Mouse (Mus musculus): Measurements from ENCODE around the gene Tkt.
A peak's percentile ranks its signal among the peaks of the same experiment; 100 is the strongest.

The Tkt gene

DNA sequence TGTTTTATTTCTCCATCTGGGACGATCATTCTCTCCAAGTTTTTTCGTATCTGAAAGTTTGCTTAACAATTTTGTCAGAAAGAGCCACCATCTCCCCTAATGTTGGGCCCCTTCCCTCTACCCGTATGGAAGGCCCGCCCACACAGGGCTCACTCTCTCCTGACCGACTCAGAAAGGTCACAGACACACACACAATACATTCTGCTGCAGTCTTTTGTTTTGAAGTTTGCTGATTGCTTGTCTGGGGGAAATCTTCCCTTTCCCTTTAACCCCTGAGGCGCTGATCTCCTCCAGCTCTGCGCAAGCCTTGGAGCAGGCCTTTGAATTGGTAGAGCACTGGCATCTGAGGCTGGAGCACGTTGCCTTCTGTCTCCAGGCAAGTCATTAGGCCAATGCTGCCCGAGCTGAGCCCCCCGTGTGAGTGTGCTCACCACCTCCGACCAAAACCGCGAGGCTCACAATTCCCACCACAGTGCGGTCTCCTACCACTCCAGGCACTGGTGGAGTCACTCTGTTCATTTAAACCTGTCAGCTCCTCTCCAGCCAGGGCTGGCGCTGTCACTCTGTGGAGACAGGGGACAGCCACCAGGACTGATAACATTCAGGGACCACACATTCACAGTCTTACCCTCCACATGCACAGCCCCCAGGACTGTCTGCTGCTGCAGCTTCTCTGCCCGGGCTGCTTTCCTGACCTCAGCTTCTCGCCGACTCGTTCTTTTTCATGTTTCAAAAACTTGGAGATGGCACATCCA, 36.5 kb downstream of the Tkt start:
- no peak for DNase-seq (ENCODE audit: low spot score in 2 of 2)

- no peak for DNase-seq (ENCODE audit: low spot score in 2 of 2)
These were observed 37.2 kb downstream of the Tkt start for GRCm38 (mm10) chr14:30585323-30585722.

- no peak for DNase-seq (ENCODE audit: low spot score in 2 of 2)
These were observed 38.8 kb downstream of the Tkt start for GRCm38 (mm10) chr14:30586780-30587461.

- DNase-seq (ENCODE audit: low spot score in 2 of 2), result no peak
These were observed 42.0 kb downstream of the Tkt start for GRCm38 (mm10) chr14:30590041-30590645.

DNA sequence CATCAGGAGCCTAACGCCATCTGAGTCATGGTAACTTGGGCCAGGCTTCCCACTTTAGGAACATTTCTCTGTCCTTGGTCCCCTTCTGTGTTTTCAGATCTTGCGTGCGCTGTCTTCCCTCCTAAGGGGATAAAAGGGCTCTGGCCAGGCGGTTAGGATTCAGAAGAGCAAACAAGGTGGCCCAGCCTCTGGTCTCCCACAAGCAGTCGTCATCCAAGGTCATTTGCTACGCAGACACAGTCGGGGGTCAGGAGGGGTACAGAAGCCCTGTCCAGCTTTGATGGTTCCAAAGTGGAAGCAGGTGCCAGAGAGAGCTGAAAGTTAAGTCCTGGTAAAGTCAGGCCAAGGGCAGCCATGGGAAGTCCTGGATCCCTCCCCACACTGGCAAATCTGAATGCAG, 42.8 kb downstream of the Tkt start:
- DNase-seq (ENCODE audit: low spot score in 2 of 2), result no peak

DNA sequence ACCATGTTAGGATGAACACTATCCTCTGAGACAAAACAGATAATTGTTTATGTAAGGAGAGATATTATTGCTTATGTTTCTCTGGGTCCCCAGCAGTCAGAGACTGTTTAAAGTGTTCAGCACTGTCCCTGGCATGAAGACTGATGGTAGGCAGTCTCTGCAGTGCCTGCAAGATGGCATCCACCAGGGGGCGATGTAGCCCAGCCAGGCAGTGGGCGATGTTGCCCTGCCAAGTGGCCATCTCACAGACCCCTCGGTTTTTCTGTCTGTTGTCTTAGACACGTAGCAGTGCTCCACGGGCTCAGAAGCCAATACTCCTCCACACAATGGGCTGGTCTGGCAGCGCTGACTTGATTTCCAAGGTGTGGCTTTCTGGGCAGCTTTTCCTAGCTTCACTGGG, 43.3 kb downstream of the Tkt start:
- peak; percentile 72 to 81 for DNase-seq (ENCODE audit: low spot score in 2 of 2)

GRCm38 (mm10) chr14:30593279-30594091, 45.3 kb downstream of the Tkt start:
- peak; percentile 73 for DNase-seq (ENCODE audit: low spot score in 2 of 2)

DNA sequence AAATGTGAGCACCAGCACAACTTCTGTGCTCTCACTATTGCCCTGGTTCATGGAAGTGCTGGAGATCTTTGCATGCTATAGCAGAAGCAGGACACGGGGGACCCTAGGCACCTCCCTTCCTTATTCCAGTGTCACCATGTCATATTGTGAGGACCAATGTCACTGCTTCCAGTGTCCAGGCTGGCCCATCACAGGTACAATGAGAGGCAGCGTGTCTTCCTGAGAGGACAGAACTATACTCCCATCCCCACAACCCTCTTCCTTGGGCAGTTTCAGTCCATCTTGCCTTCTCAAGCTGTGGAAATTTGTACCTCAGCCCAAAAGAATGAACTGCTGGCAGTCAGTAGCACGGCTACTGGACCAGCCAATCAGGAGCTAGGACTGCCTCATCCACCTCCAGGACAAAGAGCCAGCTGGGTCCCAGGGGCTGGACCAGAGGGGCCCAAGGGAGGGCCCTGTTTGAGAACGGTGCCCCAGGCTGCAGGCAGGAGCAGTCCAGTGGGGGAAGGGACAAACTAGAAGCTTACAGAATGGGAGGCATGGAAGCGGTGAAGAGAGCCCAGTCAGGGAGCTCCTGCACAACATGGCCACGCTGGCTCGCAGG, 46.0 kb downstream of the Tkt start:
- DNase-seq (ENCODE audit: low spot score in 2 of 2), result peak; percentile 68 to 71

DNA sequence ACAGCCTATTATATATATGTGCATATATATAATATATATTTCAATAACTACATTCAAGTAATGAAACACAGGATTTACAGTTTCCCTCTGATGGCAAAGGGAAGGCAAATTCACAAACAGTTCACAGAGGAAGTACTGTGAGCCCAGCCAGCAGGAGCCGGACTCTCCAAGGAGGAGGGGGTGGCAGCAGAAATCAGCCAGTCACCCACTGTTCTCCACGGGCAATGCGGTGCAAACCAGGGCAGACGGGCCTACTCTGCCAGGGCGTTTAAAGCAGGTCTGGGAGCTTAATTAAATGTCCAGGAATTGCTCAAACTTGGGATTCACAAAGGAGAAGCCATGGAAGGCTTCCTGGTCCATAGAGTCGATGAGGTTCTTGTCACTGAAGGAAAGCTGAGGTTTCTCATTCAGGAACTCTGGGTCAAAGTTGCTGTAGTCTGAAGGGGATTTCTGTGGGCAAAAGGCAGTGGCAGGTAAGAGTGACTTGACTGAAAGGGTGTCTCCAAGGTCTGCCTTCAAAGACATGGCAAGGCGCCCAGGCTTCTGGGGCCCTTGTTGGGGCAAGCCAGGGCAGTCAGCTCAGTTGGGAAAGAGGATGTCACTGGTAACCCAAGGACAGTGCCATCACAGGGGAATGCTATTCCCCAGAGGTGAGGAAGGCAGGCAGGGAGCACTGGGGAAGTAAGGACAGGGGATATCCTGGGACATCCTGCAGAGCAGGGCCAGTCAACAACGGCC, 47.6 kb downstream of the Tkt start:
- DNase-seq (ENCODE audit: low spot score in 2 of 2), result peak; percentile 50 to 54

GRCm38 (mm10) chr14:30596407-30596806, 48.2 kb downstream of the Tkt start:
- DNase-seq (ENCODE audit: low spot score in 2 of 2), result no peak

DNA sequence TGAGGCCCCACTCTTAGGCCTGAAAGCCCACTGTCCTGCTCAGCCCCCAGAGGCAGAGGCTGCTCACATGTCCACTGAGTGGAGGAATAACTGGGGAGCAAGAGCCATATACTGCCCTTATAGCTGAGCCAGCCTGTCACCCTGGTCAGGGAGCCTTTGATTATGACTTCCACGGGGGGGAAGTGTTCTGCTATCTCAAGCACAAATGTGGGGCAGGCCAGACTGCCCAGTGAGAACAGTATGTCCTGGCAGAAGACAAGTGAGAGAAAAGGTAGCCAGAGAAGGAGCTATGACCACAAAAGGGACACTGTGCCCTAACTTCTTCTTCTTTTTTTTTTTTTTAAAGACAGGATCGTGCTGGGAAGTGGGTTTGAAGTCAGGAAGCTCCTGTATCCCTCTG, 49.0 kb downstream of the Tkt start:
- no peak for DNase-seq (ENCODE audit: low spot score in 2 of 2)

DNA sequence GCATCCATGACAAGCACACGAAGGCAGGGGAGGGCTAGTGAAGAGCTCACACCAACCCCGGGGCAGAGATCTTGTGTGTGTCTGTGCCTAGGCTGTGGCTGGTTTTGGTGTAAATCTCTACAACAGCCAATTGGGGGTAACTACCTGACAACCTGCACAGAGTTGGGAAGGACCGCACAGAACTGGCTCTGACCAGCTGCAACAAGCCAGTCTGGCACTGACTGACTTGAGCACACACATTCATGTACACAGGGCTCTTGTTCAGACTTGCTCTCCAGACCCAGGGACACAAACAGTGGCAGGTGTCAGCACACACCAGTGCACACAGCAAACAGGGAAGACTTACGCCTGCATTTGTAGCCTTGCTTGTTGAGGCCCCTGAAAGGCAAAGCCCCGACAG, 58.7 kb downstream of the Tkt start:
- DNase-seq (ENCODE audit: low spot score in 2 of 2), result no peak

GRCm38 (mm10) chr14:30607696-30608095, 59.5 kb downstream of the Tkt start:
- DNase-seq (ENCODE audit: low spot score in 2 of 2), result no peak

DNA sequence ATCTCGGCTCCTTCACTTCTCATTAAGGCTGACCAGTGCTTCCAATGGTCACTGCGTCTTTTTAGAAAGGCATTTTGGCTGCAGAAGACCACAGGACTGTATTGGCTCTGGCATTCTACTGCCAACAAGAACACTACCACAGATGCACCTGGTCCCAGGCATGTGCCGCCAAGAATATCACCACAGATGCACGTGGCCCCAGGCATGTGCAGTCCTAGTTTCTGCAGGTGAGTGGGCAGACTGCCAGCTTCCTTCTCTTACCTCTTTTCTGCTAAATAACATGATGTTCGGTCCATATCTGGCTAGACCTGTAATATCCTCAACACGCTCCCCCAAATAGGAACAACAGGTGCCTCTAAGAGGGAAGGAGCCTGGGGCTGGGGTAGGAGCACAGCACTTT, 60.0 kb downstream of the Tkt start:
- DNase-seq (ENCODE audit: low spot score in 2 of 2), result no peak

DNA sequence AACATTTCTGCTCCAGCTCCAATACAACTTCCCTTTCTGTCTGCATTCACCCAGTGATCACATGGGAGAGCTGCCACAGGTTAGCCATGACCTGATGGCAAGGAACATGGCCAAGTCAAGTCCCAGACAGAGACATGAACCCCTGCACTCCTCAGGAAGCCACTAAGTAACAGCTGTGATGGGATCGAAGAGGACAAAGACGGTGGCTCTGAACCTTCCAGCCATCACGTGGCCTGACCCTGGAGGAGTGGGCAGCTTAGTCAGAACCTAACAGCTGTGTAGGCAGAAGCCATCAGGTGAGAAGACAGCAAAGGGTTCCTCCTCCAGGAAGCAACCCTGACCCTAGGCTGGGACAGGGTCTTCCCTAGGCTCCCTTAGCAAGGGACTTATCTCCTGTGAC, 61.3 kb downstream of the Tkt start:
- DNase-seq (ENCODE audit: low spot score in 2 of 2), result no peak

- no peak for DNase-seq (ENCODE audit: low spot score in 2 of 2)
These were observed 62.1 kb downstream of the Tkt start for GRCm38 (mm10) chr14:30610304-30610703.

DNA sequence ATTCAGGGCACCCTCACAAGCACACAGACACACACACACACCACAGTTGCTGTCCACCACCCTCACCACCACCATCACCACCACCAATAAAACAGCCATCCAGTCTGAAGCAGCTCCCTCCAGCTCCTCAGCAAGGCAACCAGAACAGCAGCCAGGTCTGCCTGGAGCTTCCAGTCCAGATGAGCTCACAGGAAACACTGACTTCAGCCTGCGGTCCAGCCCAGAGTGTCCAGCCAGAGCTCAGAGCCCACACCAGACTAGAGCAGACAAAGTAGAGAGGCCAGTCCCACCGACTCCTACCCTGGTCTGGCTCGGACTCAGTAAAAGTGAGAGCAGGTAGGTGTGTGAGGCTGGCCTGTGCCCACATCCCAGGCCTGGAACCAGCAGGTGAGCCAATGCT, 62.8 kb downstream of the Tkt start:
- DNase-seq (ENCODE audit: low spot score in 2 of 2), result no peak

- DNase-seq (ENCODE audit: low spot score in 2 of 2), result peak; percentile 48 to 69
These were observed 64.4 kb downstream of the Tkt start for GRCm38 (mm10) chr14:30612523-30612922.

GRCm38 (mm10) chr14:30612962-30613715, 65.0 kb downstream of the Tkt start:
- no peak for DNase-seq (ENCODE audit: low spot score in 2 of 2)

GRCm38 (mm10) chr14:30616751-30617150, 68.6 kb downstream of the Tkt start:
- no peak for DNase-seq (ENCODE audit: low spot score in 2 of 2)

All from right cerebral cortex, postnatal 10 days (tissue).